Mouse (Mus musculus) liver, postnatal 0 days (tissue): ENCODE measurements around the gene Lrch1.

ENCODE experiments used
- CTCF ChIP-seq: sonication (generic); IDR thresholded peaks from 2 replicates; pipeline ENCODE4 v1.5.1; 2016; ENCODE audit warnings: antibody characterized with exemption, low read depth
- EP300 ChIP-seq: IDR thresholded peaks from 2 replicates; pipeline ENCODE4 v1.6.1; 2016; ENCODE audit warnings: antibody characterized with exemption, low read depth, mild to moderate bottlenecking

- TF ChIP-seq CTCF (no peak), EP300 (no peak)
Observed at GRCm38 (mm10) chr14:74871220-74871619, 76.5 kb downstream of the Lrch1 start.
